Mouse (Mus musculus) heart, postnatal 10 days (tissue): Measurements from ENCODE around the gene Cd36. TPM values are rescaled to one million over a fixed set of nuclear protein-coding genes. Genes with fewer than 3 reads are reported as not detected.
A peak's percentile ranks its signal among the peaks of the same experiment; 100 is the strongest.
"Not testable (repeated sequence)": the region's sequence is repeated elsewhere in the genome, so short reads cannot be mapped to it uniquely, and the experiment has no call there.

Source experiments
- DNase-seq, 2 experiments: peaks; one replicate each; pipeline ENCODE4 v3.0.0; 2021
- intact Hi-C: fragments of 180-260 bp; cut with DNase I; formaldehyde crosslinking; loops from one replicate; pipeline ENCODE4 v1.15.1; 2025
- total RNA-seq, 2 experiments: library from RNA; stranded (reverse); gene quantifications; 2 replicates each; pipeline ENCODE4 v1.2.3; 2021

The Cd36 gene
- total RNA-seq, result 1,000 to 10,000 TPM; 1,557 to 1,665 TPM

DNA sequence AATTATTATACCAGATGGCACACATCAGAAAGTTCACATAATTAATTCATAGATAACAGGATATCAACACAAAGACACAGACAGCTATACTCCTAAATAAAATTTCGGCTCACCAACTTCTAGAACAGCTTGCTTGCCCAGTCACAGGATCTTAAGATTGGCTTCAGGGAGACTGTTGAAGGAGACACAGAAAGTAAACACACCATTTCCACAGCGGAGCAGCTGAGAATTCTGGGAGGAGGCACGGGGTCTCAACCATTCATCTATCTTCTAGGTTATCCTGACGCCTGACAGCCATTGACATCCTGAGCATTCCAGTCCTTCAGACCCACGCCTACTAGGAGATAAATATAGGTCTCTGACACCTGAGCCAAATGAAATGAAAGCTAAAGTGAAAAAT lies at the start of gene Cd36:
Gene Cd36 (minus strand): TSS at position 204 of the 400 bp plus-strand sequence.
- peak; percentile 52 to 56 for DNase-seq
- intact Hi-C loops, result loop anchor here (10.0 kb wide), 1 partner anchor 54 kb away; no protein-coding TSS in a partner anchor

DNA sequence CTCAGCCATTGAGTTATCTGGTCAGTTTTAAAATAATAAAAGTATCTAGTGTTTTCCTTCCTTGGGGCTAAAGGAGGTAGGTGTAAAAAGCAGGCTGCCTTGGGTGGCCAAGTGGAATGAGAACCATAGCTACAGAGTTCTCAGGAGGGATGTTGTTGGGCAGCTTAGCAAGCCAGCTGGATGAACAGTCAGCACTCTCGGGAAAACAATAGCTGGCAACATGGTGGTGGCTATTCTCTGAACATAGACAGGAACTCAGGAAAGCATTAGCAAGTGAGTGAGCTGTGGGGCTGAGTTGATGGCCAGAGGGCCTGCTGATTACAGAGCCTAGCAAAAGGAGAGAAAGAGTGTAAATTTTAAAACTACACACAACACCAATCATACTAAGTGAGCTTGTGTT lies 45.9 kb upstream of the Cd36 start:
- no peak for DNase-seq
- intact Hi-C loops, result no loop called here

- DNase-seq, intact Hi-C loops: not testable (repeated sequence)
Measured at GRCm38 (mm10) chr5:17931588-17931987, 43.0 kb upstream of the Cd36 start.

GRCm38 (mm10) chr5:17929006-17929567 lies 40.5 kb upstream of the Cd36 start:
- no peak for DNase-seq
- intact Hi-C loops, result loop anchor here (5.0 kb wide), 1 partner anchor 63 kb away; no protein-coding TSS in a partner anchor

DNA sequence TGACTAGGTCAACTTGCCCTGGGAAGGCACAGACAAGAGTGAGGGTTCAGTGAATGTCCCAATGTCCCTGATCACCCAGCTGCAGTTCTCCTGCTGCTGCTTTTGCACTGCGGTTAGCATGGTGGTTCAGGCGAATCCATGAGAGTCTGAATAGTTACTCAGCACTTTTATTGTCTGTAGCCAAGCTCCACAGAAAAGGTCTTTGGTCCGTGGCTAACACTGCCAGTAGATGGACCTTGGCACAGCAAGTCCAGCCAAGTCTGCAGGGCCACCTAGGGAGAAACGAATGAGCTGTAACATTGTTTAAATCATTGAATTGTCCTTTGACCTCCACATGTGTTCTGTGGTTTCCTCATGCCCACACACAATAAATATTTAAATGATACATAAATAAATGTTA lies 39.9 kb upstream of the Cd36 start:
- intact Hi-C loops, result loop anchor here (5.0 kb wide), 1 partner anchor 64 kb away; no protein-coding TSS in a partner anchor
- no peak for DNase-seq

DNA sequence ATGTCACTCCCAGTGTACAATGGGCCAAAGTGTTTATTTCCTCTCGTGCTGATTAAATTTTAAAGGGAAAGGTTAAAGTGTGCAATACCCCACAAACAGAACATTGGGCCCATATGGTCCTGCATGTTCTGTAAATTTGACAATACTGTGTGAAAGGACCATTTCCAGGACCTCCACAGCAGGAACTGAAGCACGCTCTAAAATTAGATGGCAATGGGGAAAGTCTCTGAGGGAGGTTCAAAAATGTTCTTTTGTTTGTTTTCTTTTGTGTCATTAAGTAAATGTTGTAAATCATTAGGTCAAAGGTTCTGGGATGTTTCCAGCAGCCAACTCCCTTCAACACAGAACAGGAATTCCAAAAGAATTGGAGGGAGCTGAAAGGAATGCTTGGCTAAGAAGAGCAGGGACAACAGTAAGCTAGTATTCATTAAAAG lies 35.5 kb upstream of the Cd36 start:
- intact Hi-C loops, result loop anchor here (2.0 to 5.0 kb wide), 3 partner anchors 25 to 119 kb away; no protein-coding TSS in a partner anchor
- peak; percentile 69 to 76 for DNase-seq

DNA sequence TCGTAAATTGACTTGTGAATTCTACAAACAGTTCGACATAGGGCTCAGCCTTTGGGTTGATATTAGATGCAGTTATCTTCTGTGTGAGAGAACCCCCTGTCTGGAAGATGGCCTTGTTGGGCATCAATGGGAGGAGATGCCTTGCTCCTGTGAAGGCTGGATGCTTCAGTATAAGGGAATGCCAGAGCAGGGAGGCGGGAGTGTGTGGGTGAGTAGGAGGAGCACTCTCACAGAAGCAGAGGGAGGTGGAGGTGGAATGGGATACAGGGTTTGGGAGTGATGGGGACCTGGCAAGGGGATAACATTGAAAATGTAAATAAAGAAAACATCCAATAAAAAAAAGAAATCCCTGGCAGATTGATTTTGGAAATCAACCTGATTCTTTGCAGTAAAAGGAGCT lies 35.0 kb upstream of the Cd36 start:
- no peak for DNase-seq

GRCm38 (mm10) chr5:17918966-17919365 lies 30.4 kb upstream of the Cd36 start:
- intact Hi-C loops, result no loop called here
- DNase-seq, result peak; percentile 41 to 42

More for the DNA sequence above, 35.0 kb upstream of the Cd36 start:
- intact Hi-C loops, result loop anchor here (2.0 to 5.0 kb wide), 3 partner anchors 25 to 119 kb away; no protein-coding TSS in a partner anchor

- no peak for DNase-seq
- intact Hi-C loops, result no loop called here
Measured at GRCm38 (mm10) chr5:17904766-17905165, 16.2 kb upstream of the Cd36 start.

DNA sequence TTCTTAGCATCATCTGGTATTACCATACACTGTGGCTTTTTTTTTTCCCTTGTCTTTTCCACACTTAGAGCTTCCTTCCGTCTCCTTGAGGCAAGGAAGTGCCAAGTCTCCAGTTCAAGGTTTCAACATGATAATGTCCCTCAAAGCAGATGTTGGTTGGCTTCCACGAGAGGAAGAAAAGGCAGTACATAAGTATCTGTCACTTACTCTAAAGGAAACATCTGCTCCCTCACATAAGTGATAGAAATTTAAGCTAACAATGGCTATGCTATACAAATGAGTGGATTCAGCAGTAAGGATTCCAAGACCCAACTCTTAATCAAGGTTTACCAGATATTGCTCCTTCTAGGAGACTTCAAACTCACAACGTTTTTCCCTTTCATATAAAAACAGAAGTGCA lies 10.3 kb upstream of the Cd36 start:
- peak in 1 of 2 experiments; percentile 44 for DNase-seq
- intact Hi-C loops, result loop anchor here (2.0 kb wide), 1 partner anchor 26 kb away; no protein-coding TSS in a partner anchor

DNA sequence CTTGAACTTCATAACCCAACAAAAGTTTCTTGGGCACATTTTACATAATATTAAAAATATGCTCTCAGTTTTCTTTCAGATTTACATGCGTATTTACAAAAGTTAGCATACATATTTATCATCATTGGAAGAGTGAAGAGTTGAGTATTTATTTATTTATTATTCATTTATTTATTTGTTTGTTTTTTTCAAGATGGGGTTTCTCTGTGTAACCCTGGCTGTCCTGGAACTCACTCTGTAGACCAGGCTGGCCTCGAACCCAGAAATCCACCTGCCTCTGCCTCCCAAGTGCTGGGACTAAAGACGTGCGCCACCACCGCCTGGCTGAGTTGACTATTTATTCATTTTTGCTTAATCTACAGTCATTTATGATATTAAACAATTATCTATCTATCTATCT lies 9.0 kb upstream of the Cd36 start:
- not testable (repeated sequence) for DNase-seq
- intact Hi-C loops, result loop anchor here (2.0 kb wide), 1 partner anchor 27 kb away; no protein-coding TSS in a partner anchor

GRCm38 (mm10) chr5:17893577-17894172 lies 5.1 kb upstream of the Cd36 start:
- intact Hi-C loops, result loop anchor here (5.0 kb wide), 1 partner anchor 109 kb away; no protein-coding TSS in a partner anchor
- DNase-seq, result peak; percentile 48 to 50

GRCm38 (mm10) chr5:17889291-17889690 lies 690 bp upstream of the Cd36 start:
- no peak for DNase-seq
- intact Hi-C loops, result loop anchor here (10.0 kb wide), 1 partner anchor 54 kb away; no protein-coding TSS in a partner anchor

DNA sequence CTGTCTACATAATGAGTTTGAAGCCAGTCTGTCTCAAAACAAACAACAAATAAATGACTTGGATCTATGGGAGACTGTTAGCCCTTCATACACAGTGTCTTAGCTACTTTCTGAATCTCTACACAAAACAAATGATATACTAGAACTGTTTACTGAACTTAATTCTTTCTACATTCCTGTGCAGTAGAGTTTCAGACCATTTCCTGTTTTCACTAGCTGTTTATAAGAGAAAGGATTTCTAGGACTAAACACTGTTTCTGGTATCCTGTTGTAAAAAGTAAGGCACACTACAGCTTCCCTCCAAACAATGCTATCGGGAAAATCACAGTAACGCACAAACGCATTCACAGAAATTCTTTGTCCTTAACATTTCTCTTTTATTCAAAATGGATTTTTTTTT lies 2.2 kb downstream of the Cd36 start:
- intact Hi-C loops, result loop anchor here (2.0 to 10.0 kb wide), 2 partner anchors 36 to 52 kb away; no protein-coding TSS in a partner anchor
- DNase-seq, result no peak

DNA sequence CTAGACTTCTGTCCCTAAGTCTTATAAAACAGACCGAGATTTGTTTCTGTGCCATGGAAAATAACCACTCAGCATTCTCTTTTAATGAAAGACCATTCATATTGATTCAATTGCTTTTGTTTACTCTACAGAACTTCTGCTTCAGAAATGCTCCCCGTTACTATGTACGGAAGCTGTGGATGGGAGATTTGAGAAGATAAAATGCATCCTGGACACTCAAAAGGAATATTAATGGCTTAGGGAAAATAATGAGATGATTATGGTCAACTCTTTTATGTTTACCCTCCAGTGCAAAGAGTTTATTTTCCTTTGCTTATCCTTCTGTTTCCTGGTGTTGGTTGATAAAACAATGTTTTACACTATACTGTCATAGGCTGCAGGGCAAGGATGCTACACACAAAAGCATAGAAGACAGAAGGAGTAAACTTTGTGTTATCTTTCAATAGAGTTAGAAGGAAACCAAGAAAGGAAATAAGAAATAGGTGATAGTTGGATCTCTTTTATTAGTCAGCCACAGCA lies 5.2 kb downstream of the Cd36 start:
- intact Hi-C loops, result loop anchor here (5.0 to 10.0 kb wide), 2 partner anchors 49 to 99 kb away; no protein-coding TSS in a partner anchor
- DNase-seq, result no peak

DNA sequence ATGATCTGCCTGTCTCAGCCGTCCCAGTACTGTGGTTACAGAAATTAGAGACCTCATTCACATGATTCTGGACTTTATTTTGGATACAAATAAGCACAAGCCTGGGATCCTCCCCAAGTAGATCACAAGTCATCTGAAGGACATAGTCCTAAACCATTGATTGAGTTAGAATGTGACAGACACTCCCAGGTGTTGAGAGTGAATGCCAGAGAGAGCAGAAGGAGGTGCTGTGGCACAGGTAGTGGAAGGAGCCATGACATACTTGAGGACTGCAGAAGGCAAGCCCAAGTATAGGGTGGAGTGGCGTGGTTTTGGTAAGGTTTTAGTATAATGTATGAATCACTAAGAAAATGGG lies 7.1 kb downstream of the Cd36 start:
- peak in 1 of 2 experiments; percentile 19 for DNase-seq
- intact Hi-C loops, result loop anchor here (5.0 to 10.0 kb wide), 2 partner anchors 47 to 101 kb away; no protein-coding TSS in a partner anchor

DNA sequence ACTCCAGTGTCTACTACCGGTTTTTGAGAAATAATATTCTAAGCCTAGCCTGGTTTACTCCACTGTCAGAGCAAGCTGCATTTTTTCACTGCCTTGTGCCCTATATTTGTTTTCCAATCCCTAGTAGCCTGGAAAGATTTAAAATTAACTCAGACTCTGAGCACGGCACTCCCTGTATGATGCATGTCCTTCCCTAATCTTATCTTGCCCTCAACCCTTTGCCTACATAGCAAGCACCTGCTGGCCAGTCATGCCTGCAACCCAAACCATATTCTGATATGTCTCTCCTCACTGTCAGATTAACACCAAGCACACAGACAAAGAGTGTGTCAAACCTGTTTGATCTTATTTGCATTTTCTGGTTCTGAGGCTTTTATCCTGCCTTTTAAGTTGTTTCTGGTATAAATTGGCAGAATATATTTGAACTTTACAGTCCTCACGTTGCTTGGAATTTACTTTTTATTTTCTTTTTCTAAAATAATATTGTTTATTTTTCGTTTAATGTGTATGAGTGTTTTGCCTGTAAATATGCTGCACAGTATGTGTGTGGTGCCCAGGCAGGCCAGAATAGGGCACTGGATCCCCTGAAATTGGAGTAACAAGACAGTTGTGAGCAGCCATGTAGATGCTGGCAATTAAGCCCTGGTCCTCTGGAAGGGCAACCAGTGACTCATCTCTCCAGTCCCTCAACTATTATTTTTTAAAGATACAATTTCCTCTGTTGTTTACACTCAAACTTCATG lies 7.6 kb downstream of the Cd36 start:
- peak; percentile 44 to 67 for DNase-seq
- intact Hi-C loops, result loop anchor here (5.0 to 10.0 kb wide), 2 partner anchors 46 to 101 kb away; no protein-coding TSS in a partner anchor

DNA sequence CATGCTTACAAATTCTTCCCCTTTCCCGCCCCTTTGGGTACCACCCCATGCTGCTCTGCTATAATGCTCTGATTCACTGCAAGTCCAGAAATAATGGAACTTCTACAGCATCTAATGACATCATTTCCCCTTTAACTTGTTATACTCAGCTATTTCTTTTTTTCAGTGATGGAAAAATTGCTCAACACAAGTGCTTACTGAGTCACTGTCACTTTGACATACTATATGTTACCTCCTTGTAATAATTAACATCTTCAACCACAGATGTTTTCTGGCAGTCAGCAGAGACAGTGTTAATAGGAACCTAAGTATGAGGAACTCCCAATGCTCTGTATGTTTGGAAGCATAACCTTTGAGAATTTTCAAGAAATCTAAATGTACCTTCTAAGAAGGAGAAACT lies 8.7 kb downstream of the Cd36 start:
- no peak for DNase-seq
- intact Hi-C loops, result loop anchor here (5.0 to 10.0 kb wide), 2 partner anchors 45 to 102 kb away; no protein-coding TSS in a partner anchor

GRCm38 (mm10) chr5:17877044-17877443 lies 11.6 kb downstream of the Cd36 start:
- intact Hi-C loops, result no loop called here
- DNase-seq, result peak in 1 of 2 experiments; percentile 31

- intact Hi-C loops, result no loop called here
- DNase-seq, result peak; percentile 78 to 83
Measured at GRCm38 (mm10) chr5:17876637-17877036, 12.0 kb downstream of the Cd36 start.
